Mouse (Mus musculus) spleen, adult 2 months (tissue): Measurements from ENCODE around the gene Selenov.

ENCODE experiments used
- CTCF ChIP-seq: fragments of 200-500 bp; IDR thresholded peaks from 2 replicates; pipeline ENCODE4 v1.5.1; 2011; ENCODE audit warnings: mild to moderate bottlenecking, inconsistent platforms; ENCODE audit not compliant: insufficient read depth, insufficient read length, insufficient replicate concordance; ENCODE audit errors: extremely low read depth
- POLR2A ChIP-seq: fragments of 200-500 bp; IDR thresholded peaks from 2 replicates; pipeline ENCODE4 v1.6.1; 2011; ENCODE audit warnings: low read depth, low read length, inconsistent platforms

DNA sequence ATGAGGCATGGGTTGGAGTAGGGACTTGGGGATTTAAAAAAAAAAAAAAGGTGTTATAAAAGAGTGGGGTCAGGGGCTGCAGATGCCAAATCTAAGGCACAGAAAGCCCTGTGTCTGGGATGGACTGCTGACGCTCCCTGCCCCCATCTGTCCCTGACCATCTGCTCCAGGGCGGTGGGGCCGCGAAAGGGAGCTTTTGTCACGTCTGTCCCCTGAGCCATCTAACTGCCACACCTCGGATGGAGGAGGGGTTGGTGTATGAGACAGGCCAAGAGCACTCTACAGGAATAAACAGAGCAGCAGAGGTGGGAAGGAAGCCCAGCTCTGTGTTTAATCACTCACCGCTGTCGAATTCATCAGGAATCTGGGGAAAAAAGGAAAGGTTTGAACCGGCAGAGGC is 18.8 kb upstream of the Selenov start:
- TF ChIP-seq POLR2A (no peak), CTCF (no peak)
